Mouse (Mus musculus) spleen, postnatal 4 days (tissue): Measurements from ENCODE around the gene Olfr695.
"Not testable (repeated sequence)": the region's sequence is repeated elsewhere in the genome, so short reads cannot be mapped to it uniquely, and the experiment has no call there.

Experiments used
- DNase-seq, 2 experiments: peaks; one replicate each; pipeline ENCODE4 v3.0.0; 2022; ENCODE audit warnings: low spot score in 2 of 2

Olfr695 gene

DNA sequence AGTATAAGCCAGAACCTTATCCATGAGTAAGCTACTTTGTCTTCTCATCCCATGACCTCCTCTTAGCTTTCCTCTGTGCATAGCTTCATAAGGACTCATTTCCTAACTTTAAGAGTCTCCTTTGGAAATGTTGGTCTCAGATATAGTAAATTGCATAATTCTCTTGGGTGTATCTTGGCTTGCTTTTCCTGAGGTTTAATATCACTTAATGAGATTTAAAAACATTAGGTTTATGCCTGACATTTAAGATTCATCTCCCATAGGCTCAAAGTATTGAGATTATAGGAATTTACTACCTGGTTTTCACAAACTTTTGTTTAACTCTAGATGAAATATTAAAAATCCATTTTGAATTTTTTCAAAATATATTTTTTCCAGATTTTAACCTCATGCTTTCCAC is at the start of gene Olfr695:
Olfr695 (minus strand) TSS at position 101 of the 400 bp plus-strand sequence.
- DNase-seq, result no peak

DNA sequence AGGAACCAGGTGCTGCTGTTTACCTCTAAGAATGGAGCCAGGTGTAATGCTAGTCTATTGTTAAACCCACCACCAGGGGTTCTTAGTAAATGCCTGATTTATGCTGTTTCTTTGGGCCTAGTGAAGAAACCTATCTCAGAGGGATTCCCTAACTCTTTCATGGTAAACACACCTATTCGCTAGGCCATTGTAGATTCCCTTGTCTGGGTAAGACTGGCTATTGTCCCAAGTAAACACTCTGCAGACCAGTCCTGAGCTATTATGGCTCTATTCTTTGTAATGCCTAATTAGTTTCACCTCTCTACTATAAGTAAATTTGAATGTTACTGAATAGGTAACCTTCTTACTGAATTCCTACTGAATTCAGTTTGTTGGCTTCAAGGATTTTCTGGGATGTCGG is 44.8 kb upstream of the Olfr695 start:
- not testable (repeated sequence) for DNase-seq

DNA sequence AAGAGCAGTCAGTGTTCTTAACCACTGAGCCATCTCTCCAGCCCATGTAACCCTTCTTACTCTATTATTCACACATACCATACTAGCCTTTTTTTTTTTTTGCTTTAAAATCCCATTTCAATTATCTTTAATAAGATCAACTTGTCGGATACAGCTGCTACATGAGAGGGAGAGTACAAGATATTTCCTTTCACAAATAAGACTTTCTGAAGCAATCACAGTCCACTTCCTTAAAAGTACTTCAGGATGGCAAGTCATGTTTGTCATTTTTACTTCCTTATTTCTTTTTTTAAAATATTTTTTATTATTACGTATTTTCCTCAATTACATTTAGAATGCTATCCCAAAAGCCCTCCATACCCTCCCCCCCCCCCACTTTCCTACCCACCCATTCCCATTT is 42.6 kb upstream of the Olfr695 start:
- DNase-seq, result no peak

DNA sequence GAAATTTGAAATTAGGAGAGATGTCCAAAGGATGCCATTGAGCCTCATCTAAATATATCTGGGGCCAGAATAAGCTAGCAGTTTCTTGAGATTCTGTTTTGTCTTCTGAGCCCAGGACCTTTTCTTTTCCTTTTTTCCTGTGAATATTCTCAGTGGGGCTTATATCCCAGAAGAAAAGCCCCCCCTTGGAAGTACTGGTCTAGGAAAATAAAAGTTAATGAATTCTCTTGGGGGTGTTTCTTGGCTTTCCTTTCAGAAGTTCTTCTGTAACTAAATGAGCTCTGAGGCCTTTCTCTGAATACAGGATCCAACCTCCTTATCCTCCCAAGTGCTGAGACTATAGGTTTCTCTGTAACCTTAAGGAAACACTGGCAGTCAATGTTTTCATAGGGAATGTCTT is 39.1 kb upstream of the Olfr695 start, which contains the start of gene Olfr698:
Olfr698 (minus strand) TSS at position 101 of the 400 bp plus-strand sequence.
- no peak for DNase-seq

DNA sequence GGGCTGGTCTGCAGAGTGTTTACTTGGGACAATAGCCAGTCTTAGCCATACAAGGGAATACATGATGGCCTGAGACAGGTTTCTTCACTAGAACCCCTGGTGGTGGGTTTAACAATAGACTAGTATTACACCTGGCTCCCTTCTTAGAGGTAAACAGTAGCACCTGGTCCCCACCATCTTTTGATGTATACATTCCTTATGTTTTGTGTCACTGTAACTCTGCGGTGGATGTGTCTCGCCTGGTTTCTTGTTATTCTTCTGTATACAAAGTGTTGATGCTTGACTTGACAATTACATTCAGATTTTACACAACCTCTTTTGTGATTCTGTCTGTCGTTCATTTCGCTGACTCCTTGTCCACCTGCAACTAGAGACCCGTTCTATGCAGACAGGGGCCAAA is 29.6 kb upstream of the Olfr695 start:
- DNase-seq, result no peak

DNA sequence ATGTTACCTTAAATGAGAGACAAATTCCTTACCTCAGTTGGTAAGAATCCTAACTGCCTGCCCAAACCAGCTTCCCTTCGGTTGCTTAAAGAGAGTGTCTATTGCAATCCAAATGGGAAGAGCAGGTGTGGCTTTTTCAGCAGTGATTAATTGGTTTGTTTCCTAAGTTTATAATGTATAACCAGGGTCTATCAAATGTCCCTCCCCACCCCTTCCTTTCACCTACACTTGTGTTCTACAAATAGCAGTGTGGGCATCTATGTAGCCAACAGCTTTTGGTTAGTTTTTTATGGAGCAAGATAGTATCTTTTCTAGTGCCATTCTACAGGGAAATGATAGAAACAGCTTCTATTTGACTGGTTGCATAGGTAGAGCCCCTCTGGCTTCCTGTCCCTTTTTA is 26.1 kb upstream of the Olfr695 start, which contains the start of gene Olfr697:
Olfr697 (minus strand) TSS at position 101 of the 400 bp plus-strand sequence.
- DNase-seq, result no peak

DNA sequence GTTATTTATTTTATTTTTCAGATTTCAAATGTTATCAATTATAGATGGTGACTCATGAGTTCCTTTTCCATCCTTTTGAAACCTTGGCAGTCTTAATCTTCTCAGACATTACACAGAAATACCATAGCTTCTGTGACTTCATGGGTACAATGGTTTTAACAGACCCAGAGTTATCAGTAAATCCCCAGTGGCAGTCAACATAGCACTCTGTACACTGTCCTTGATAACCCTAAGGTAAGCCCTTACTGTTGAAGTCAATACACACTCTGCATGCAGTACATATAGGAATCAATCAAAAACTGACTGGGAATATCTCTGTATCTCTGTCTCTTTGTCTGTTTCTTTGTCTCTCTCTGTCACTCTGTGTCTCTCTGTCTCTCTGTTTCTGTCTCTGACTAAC is 20.8 kb upstream of the Olfr695 start:
- no peak for DNase-seq

DNA sequence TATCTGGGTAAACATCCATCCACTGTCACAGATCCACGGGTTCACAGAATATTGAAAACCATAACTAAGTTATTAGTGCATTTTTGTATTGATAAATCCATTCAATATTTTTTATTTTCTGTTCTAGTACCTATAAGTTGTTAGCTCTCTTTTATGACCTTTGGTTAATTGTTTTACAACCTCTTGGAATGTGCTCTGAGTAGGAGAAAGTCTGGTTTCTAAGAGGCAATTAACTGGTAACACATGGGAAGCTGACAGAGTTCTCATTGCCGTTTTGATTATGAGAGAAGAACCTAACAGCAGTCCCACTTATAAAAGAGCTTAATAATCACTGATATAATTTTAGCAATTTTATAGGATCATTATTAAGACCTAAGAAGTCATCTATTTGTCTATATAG is 17.5 kb upstream of the Olfr695 start:
- no peak for DNase-seq

DNA sequence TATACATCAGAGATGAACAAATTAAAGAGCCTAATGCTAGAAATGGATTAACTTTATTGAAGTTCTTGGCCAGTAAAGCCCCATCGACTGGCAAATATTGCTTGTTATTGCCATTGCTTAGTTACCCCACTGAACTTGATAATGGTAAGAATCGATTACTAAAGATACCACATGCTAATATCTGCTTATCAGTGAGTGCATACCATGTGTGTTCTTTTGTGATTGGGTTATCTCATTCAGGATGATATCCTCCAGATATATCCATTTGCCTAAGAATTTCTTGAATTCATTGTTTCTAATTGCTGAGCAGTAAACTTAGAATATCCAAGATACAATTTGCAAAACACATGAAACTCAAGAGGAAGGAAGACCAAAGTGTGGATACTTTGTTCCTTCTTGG is 9.5 kb upstream of the Olfr695 start:
- DNase-seq, result not testable (repeated sequence)

DNA sequence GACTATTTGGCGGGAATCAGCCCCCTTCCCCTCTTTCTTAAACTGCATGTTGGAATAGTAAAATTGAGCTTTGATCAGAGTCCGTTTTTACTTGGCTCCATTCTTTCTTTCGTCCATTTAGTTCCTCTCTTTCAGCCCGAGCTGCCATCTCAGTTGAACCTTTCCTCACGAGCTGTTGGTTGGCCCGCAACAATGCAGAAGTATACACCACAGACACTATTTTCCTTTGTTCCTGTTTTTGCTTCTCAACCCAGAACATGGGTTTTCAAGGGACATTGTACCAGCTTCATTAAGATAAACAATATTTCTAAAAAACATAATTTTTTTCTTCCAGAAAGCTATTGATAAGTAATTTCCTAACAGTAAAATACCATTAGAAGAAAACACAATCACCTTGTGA is 4.7 kb downstream of the Olfr695 start:
- no peak for DNase-seq

DNA sequence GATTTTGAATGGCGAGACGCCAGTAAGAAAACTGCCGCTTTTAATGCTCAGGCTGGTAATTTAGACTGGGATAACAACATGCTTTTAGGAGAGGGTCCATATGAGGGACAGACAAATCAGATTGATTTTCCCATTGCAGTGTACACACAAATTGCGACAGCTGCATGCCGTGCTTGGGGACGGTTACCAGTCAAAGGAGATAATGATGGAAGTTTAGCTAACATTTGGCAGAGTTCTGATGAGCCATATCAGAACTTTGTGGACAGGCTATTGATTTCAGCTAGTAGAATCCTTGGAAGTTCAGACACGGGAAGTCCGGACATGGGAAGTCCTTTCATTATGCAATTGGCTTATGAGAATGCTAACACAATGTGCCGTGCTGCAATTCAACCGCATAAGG is 8.5 kb downstream of the Olfr695 start:
- DNase-seq, result not testable (repeated sequence)

DNA sequence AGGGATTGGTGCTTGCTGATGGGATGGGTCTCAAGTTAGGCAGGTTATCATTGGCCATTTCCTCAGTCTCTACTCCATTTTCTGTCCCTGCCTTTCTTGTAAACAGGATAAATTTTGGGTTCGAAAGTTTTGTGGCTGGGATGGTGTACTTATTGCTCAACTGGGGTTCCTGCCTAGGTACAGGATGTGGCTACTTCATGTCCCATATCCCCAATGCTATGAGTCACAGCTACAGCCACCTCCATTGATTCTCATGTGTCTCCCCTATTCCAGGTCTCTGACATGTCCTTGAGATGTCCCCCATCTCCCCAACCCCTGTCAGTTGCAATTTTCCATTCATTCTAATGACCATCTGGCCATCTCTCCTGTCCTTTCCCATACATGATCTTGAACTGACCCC is 19.3 kb downstream of the Olfr695 start:
- no peak for DNase-seq

DNA sequence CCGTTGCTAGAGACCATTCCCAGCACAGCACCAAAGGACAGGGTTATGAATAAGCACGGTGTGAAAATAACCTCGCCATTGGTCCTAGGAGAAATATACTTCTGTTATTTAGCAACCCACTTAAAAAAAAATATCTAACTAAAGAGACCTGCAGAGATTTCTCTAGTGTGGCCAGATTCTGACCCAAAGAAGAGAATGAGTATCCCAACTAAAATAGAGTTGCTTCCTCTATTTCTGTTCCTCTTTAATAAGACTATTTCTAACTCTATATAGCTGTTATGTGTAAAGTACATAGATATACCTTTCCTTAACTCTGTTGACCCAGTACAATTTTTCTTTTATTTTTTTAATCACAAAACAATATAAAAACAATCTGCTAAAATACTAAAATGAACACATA is 23.2 kb downstream of the Olfr695 start:
- no peak for DNase-seq

DNA sequence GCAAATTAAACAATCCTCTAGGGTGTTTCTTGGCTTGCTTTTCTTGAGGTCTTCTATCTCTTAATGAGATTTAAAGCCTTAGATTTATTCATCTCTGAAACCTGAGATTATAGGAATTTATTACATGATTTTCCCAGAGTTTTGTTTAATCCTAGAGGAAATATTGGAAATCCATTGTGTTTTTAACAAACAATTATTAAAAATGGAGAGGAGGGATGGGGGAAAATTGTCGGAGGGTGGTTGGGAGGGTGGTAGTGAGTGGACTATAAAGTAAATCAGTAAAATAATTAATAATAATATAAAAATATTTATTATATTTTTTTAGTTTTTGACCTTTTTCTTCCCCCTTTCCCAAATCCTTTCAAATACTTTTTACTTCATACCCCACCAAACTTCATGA is 24.5 kb downstream of the Olfr695 start, which contains the start of gene Olfr694:
Olfr694 (minus strand) TSS at position 101 of the 400 bp plus-strand sequence.
- no peak for DNase-seq

DNA sequence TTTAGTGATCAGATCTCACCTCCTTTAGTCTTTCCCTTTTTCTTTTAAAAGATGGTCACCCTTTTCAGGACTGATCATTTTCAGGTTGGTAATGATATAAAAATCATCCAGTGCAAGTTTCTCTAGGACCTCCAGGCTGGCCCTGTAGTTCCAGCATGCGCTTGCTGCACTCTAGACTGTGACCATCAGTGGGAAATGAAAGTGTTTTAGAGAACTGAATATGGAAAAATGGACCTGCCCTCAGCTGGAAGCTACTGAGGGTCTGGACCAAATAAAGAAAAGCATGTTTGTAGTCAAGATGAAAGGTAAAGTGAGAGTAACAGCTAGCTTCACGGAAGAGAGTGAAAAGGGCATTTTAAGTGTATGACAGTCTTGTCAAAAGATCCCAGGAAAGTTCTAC is 30.8 kb downstream of the Olfr695 start:
- no peak for DNase-seq

DNA sequence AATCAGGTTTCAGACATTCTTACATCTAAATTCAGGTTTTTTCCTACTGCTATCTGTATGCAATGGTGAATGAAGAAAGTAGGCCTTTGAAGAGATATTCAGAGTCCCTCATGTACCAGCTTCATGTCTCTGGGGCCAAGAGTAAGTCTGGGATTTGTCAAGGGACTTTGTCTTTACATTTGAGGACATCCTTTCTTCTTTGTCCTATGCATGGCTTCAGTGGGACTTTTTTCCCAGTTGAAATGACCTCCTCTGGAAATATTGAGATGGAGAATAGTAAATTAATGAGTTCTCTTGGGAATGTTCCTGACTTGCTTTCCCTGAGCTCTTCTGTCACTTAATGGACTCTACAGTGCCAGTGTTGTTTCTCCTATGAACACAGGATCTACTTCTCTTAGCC is 35.7 kb downstream of the Olfr695 start, which contains the start of gene Olfr693:
Olfr693 (minus strand) TSS at position 101 of the 400 bp plus-strand sequence.
- no peak for DNase-seq
